Mouse (Mus musculus) macrophage (primary cell): ENCODE results near the gene Hoxb6. TPM values are rescaled to one million over a fixed set of nuclear protein-coding genes. Genes with fewer than 3 reads are reported as not detected.

Source experiments
- H3K27ac ChIP-seq: fragments of 350-480 bp; formaldehyde crosslinking; 2 replicates; pipeline ENCODE4 v1.9.0; 2021
- H3K36me3 ChIP-seq: fragments of 350-480 bp; formaldehyde crosslinking; 2 replicates; pipeline ENCODE4 v1.9.0; 2021; ENCODE audit errors: inconsistent target
- H3K4me3 ChIP-seq: fragments of 350-480 bp; formaldehyde crosslinking; 2 replicates; pipeline ENCODE4 v1.9.0; 2021; ENCODE audit errors: inconsistent target
- H3K79me2 ChIP-seq: fragments of 350-480 bp; formaldehyde crosslinking; 2 replicates; pipeline ENCODE4 v1.9.0; 2021; ENCODE audit errors: inconsistent target
- WGBS: methylation state at CpG from one replicate; pipeline ENCODE4 v1.1.7; 2026; ENCODE audit warnings: inconsistent platforms; ENCODE audit not compliant: missing documents; 5-methylcytosine and 5-hydroxymethylcytosine counted together
- polyA plus RNA-seq: library from polyadenylated mRNA; stranded (reverse); fragments of 250-400 nt; gene quantifications from 3 replicates; pipeline ENCODE4 v1.2.4, GENCODE M21; 2018; ENCODE audit warnings: inconsistent platforms

Hoxb6 gene
- polyA plus RNA-seq, 1 experiment from 2014 or later: not detected

GRCm38 (mm10) chr11:96319071-96319902, 27.0 kb downstream of the Hoxb6 start:
- peaks cover 14% of the 10 kb centered on the region; the same call in 1 of the 2 replicates for H3K79me2 ChIP-seq
- H3K27ac ChIP-seq: peak overlapping the region; percentile 37; the same call in 1 of the 2 replicates
- H3K4me3 ChIP-seq: peak overlapping the region; percentile 61
- H3K36me3 ChIP-seq: no peaks in the 10 kb centered on the region
- WGBS: 3% methylated on average over 31 of the region's 34 CpGs

- Histone ChIP-seq H3K79me2 (peaks cover 14% of the 10 kb centered on the region; the same call in 1 of the 2 replicates), H3K4me3 (peak overlapping the region; percentile 61), H3K27ac (no peak overlapping the region), H3K36me3 (no peaks in the 10 kb centered on the region)
- WGBS: 21% methylated on average over 26 of the region's 29 CpGs
Observed at GRCm38 (mm10) chr11:96319910-96320309, 27.6 kb downstream of the Hoxb6 start.

GRCm38 (mm10) chr11:96320688-96321087, 28.4 kb downstream of the Hoxb6 start:
- no peaks in the 10 kb centered on the region for H3K36me3 ChIP-seq
- no peak overlapping the region for H3K27ac ChIP-seq
- 92% methylated on average over 17 of the region's 17 CpGs for WGBS
- peaks cover 14% of the 10 kb centered on the region; the same call in 1 of the 2 replicates for H3K79me2 ChIP-seq
- no peak overlapping the region for H3K4me3 ChIP-seq

DNA sequence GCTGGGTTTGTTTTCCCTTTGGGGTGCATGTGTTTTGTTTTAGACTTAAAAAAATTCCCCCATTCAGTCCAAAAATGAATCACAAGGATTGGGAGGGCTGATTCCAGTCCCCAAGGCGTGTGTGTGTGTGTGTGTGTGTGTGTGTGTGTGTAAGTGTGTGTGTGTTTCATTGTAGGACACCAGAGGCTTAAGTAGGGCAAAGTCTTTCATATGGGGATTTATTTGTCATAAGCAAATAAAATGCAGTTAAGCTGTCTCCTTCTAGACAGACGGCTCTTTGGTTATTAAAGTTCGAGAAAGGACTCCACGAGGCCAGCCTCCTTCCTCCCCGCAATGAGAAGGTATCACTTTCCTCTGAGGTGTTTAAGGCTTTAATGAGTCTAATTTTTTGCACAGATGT, 29.6 kb downstream of the Hoxb6 start:
- Histone ChIP-seq H3K27ac (no peak overlapping the region), H3K79me2 (peaks cover 5% of the 10 kb centered on the region; the same call in 1 of the 2 replicates), H3K4me3 (no peak overlapping the region), H3K36me3 (no peaks in the 10 kb centered on the region)
- WGBS: 83% methylated on average over 5 of the region's 5 CpGs

- WGBS: 86% methylated on average over 6 of the region's 6 CpGs
- H3K4me3 ChIP-seq: no peak overlapping the region
- H3K79me2 ChIP-seq: peaks cover 5% of the 10 kb centered on the region; the same call in 1 of the 2 replicates
- no peaks in the 10 kb centered on the region for H3K36me3 ChIP-seq
- H3K27ac ChIP-seq: no peak overlapping the region
Observed at GRCm38 (mm10) chr11:96322738-96323137, 30.5 kb downstream of the Hoxb6 start.

DNA sequence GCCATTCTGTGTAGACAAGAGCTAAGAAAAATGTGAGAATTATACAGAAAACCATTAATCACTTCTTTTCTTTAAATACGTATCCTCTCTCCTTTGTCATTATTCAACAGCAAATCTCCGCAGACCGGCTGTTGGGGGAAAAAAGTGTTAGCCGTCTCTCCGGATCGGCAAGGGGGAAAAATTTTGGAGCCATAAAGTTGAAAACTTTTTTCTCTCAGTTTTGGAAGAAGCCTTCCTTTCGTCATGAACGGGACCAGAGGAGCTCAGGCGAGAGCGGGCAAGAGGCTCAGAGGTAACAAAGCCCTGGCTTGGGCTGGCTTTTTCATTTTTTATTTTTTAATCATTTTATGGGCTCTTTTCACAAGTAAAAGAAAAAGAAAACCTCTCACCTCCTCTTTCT, 30.9 kb downstream of the Hoxb6 start, which contains the start of gene Hoxb3:
Gene Hoxb3 (plus strand): TSS at position 173 of the 400 bp plus-strand sequence.
- 95% methylated on average over 10 of the region's 10 CpGs for WGBS
- Histone ChIP-seq H3K27ac (no peak within 1 kb of the TSS), H3K79me2 (peaks cover 1% of the 10 kb centered on the region; the same call in 1 of the 2 replicates), H3K36me3 (no peaks in the 10 kb centered on the region), H3K4me3 (no peak within 1 kb of the TSS)

GRCm38 (mm10) chr11:96324125-96324524, 31.8 kb downstream of the Hoxb6 start:
- no peaks in the 10 kb centered on the region for H3K36me3 ChIP-seq
- 89% methylated on average over 5 of the region's 5 CpGs for WGBS
- no peak overlapping the region for H3K4me3 ChIP-seq
- H3K27ac ChIP-seq: no peak overlapping the region
- no peaks in the 10 kb centered on the region for H3K79me2 ChIP-seq

- Histone ChIP-seq H3K27ac (no peak overlapping the region), H3K79me2 (no peaks in the 10 kb centered on the region), H3K36me3 (no peaks in the 10 kb centered on the region), H3K4me3 (no peak overlapping the region)
- 91% methylated on average over 8 of the region's 8 CpGs for WGBS
Observed at GRCm38 (mm10) chr11:96324965-96325364, 32.7 kb downstream of the Hoxb6 start.

DNA sequence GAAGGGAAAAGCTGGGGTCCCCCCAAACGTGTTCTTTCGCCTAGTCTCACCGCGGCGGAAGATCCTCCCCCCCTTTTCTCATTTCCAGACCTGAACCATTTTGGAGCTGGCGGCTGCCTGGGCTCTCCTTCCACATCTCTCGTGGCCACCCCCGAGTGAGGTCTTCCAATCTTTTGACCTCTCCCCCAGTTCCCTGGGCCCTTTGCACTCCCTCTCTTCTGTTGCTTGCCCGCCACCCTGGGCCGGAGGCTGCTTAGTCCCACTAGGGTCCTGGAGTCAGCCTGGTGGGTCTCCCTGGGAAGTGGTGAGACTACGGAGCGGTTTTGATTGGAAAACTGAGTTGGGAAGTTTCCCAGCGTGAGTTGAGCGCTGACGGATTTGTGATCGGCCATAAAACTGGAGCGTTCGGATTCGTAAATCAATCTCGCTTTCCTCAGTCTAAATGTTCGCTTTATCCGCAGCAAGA, 33.5 kb downstream of the Hoxb6 start:
- 94% methylated on average over 21 of the region's 22 CpGs for WGBS
- Histone ChIP-seq H3K79me2 (no peaks in the 10 kb centered on the region), H3K36me3 (no peaks in the 10 kb centered on the region)

GRCm38 (mm10) chr11:96326705-96327104, 34.4 kb downstream of the Hoxb6 start:
- no peaks in the 10 kb centered on the region for H3K36me3 ChIP-seq
- WGBS: 98% methylated on average over 10 of the region's 12 CpGs
- H3K27ac ChIP-seq: no peak overlapping the region
- no peak overlapping the region for H3K4me3 ChIP-seq
- no peaks in the 10 kb centered on the region for H3K79me2 ChIP-seq

More for the DNA sequence above, 33.5 kb downstream of the Hoxb6 start:
- Histone ChIP-seq H3K27ac (no peak overlapping the region), H3K4me3 (no peak overlapping the region)

- H3K79me2 ChIP-seq: no peaks in the 10 kb centered on the region
- WGBS: 96% methylated on average over 7 of the region's 7 CpGs
Observed at GRCm38 (mm10) chr11:96327122-96327521, 34.8 kb downstream of the Hoxb6 start.

DNA sequence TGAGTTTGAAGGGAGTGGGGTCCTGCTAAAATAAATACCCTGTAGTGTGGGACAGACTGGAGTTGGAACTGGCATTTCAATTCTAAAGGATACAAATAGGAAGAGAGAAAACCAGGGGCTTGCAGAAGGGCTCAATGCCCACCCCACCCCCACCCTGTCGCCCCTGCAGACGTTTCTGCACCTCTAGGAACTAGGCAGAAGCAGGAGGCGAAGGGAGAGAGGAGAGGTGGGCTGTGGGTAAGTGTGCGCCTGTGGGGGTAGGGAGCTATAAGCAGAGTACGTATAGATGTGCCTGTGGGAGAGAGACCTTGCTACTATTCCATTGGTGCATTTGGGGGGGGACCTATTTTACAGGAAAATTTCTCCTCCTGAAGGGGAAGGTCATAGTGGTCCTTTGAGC, 35.5 kb downstream of the Hoxb6 start:
- Histone ChIP-seq H3K36me3 (no peaks in the 10 kb centered on the region), H3K27ac (no peak overlapping the region), H3K4me3 (no peak overlapping the region), H3K79me2 (no peaks in the 10 kb centered on the region)
- 88% methylated on average over 5 of the region's 5 CpGs for WGBS

More at GRCm38 (mm10) chr11:96327122-96327521, 34.8 kb downstream of the Hoxb6 start:
- H3K4me3 ChIP-seq: no peak overlapping the region
- H3K36me3 ChIP-seq: no peaks in the 10 kb centered on the region
- H3K27ac ChIP-seq: no peak overlapping the region

DNA sequence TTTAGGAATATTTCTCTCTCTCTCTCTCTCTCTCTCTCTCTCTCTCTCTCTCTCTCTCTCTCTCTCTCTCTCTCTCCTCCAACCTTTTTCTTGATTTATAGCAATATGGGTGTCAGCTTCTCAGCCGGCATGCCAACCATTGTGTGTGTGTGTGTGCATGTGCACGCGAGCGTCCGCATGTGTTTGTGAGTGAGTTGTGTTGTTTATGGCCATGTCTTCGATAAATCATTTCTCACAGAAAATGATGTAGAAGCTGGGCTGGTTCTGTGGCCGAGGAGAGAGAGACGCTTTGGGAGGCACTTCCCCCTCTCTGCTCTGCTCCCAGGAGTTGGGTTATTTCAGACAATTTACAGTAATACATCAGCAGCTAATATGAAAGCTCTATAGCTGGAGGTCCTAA, 36.3 kb downstream of the Hoxb6 start:
- Histone ChIP-seq H3K36me3 (no peaks in the 10 kb centered on the region), H3K4me3 (no peak overlapping the region), H3K79me2 (no peaks in the 10 kb centered on the region), H3K27ac (no peak overlapping the region)
- 92% methylated on average over 8 of the region's 8 CpGs for WGBS

- WGBS: 42% methylated on average over 8 of the region's 8 CpGs
- Histone ChIP-seq H3K27ac (no peak overlapping the region), H3K4me3 (no peak overlapping the region), H3K79me2 (no peaks in the 10 kb centered on the region), H3K36me3 (no peaks in the 10 kb centered on the region)
Observed at GRCm38 (mm10) chr11:96332105-96332504, 39.8 kb downstream of the Hoxb6 start.

GRCm38 (mm10) chr11:96332618-96333032, 40.3 kb downstream of the Hoxb6 start:
- H3K79me2 ChIP-seq: no peaks in the 10 kb centered on the region
- no peaks in the 10 kb centered on the region for H3K36me3 ChIP-seq
- H3K27ac ChIP-seq: no peak overlapping the region
- no peak overlapping the region for H3K4me3 ChIP-seq
- 81% methylated on average over 32 of the region's 35 CpGs for WGBS
